Mouse (Mus musculus): ENCODE measurements around the gene Evi2. TPM values are rescaled to one million over a fixed set of nuclear protein-coding genes. Genes with fewer than 3 reads are reported as not detected.

The Evi2 gene
- total and polyA plus RNA-seq, 3 experiments, result 0.15 to 1.2 TPM; not detected in 1

DNA sequence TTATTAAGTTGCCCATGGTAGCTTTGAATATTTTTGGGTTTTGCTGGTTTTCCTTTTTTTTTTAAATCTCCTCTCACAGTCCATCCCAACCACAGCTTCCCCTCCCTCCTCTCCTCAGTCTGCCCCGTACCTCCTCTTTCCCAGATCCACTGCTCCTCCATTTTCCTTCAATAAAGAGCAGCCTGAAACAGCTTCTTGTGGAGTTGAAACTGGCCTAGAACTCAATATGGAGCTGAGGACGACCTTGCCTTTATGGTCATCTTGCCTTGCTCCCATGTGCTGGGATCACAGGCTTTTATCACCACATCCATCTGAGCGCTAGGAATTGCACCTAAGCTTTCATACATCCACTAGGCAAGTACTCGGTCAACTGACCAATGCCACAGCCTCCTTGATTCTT is 1.1 kb upstream of the Evi2 start:
- Histone ChIP-seq H3K4me1 (ENCODE audit: control insufficient read depth in 1 of 2, insufficient read depth in 2 of 2, low read length in 2 of 2) (peaks cover 14 to 18% of the 10 kb centered on the region in 2 experiments), H3K27ac (ENCODE audit: control insufficient read depth, low read depth, low read length) (no peak overlapping the region), H3K79me2 (ENCODE audit: control insufficient read depth, insufficient read depth, low read length, poor library complexity) (no peaks in the 10 kb centered on the region), H3K27me3 (ENCODE audit: control insufficient read depth in 1 of 2, insufficient read depth in 2 of 2, low read length in 2 of 2) (no peaks in the 10 kb centered on the region), H3K4me3 (ENCODE audit: control insufficient read depth in 1 of 2, insufficient read depth in 1 of 2, low read depth in 2 of 2, low read length in 2 of 2) (no peak overlapping the region), H3K9me3 (replicated peaks; ENCODE audit: insufficient read depth, low read length) (no peaks in the 10 kb centered on the region), H3K9ac (ENCODE audit: control insufficient read depth, low read depth, low read length, poor library complexity, severe bottlenecking) (no peak overlapping the region), H3K36me3 (ENCODE audit: control insufficient read depth in 1 of 2, insufficient read depth in 2 of 2, low read length in 2 of 2) (peaks cover 3 to 20% of the 10 kb centered on the region in 2 experiments; a peak in 3 of 4 replicates)
- no peak for DNase-seq (ENCODE audit: low read depth, low spot score)
- TF ChIP-seq ELF1 (IDR thresholded peaks at IDR 0.05; ENCODE audit: low read depth, low read length) (no peak), JUND (IDR thresholded peaks at IDR 0.05; ENCODE audit: low read depth, low read length) (no peak), ZMIZ1 (IDR thresholded peaks at IDR 0.05; ENCODE audit: low read depth, low read length) (no peak), RCOR1 (IDR thresholded peaks at IDR 0.05; ENCODE audit: low read depth, low read length) (no peak), MAFK (IDR thresholded peaks at IDR 0.05; ENCODE audit: borderline replicate concordance, low read depth, low read length) (no peak), NELFE (IDR thresholded peaks at IDR 0.05; ENCODE audit: low read depth, low read length) (no peak), ZNF384 (IDR thresholded peaks at IDR 0.05; ENCODE audit: low read depth, low read length) (no peak)

- DNase-seq (ENCODE audit: low read depth, low spot score), result no peak
- H3K79me2 ChIP-seq (ENCODE audit: control insufficient read depth, insufficient read depth, low read length, poor library complexity), result no peaks in the 10 kb centered on the region
- no peaks in the 10 kb centered on the region for H3K9me3 ChIP-seq (replicated peaks; ENCODE audit: insufficient read depth, low read length)
- no peak overlapping the region for H3K27ac ChIP-seq (ENCODE audit: control insufficient read depth, low read depth, low read length)
- TF ChIP-seq RAD21 (IDR thresholded peaks at IDR 0.05; ENCODE audit: low read depth, low read length) (no peak), POLR2AphosphoS5 (IDR thresholded peaks at IDR 0.05; ENCODE audit: borderline replicate concordance, low read depth, low read length) (no peak), RCOR1 (IDR thresholded peaks at IDR 0.05; ENCODE audit: low read depth, low read length) (no peak), USF1 (IDR thresholded peaks at IDR 0.05; ENCODE audit: low read depth, low read length) (no peak), KAT2A (conservative IDR thresholded peaks at IDR 0.05; ENCODE audit: low read depth, low read length) (no peak), BHLHE40 (IDR thresholded peaks at IDR 0.05; ENCODE audit: borderline replicate concordance, low read depth, low read length) (no peak), MYB (IDR thresholded peaks at IDR 0.05; ENCODE audit: low read depth, low read length) (no peak), ZMIZ1 (IDR thresholded peaks at IDR 0.05; ENCODE audit: low read depth, low read length) (no peak), NRF1 (IDR thresholded peaks at IDR 0.05; ENCODE audit: insufficient read depth, low read depth, low read length, poor library complexity, severe bottlenecking) (no peak), MEF2A (IDR thresholded peaks at IDR 0.05; ENCODE audit: extremely low read depth, insufficient replicate concordance, low read depth, low read length, poor library complexity, severe bottlenecking) (no peak), HCFC1 (IDR thresholded peaks at IDR 0.05; ENCODE audit: low read depth, low read length) (no peak), SIN3A (IDR thresholded peaks at IDR 0.05; ENCODE audit: low read length) (no peak), MAX (IDR thresholded peaks at IDR 0.05; ENCODE audit: low read length) (no peak), MYC (IDR thresholded peaks at IDR 0.05; ENCODE audit: low read depth, low read length) (no peak), MAFK (IDR thresholded peaks at IDR 0.05; ENCODE audit: borderline replicate concordance, low read depth, low read length) (no peak), TAL1 (IDR thresholded peaks at IDR 0.05; ENCODE audit: low read length) (no peak)
- no peak overlapping the region for H3K9ac ChIP-seq (ENCODE audit: control insufficient read depth, low read depth, low read length, poor library complexity, severe bottlenecking)
- peaks cover 17 to 19% of the 10 kb centered on the region in 2 experiments for H3K4me1 ChIP-seq (ENCODE audit: control insufficient read depth in 1 of 2, insufficient read depth in 2 of 2, low read length in 2 of 2)
- H3K4me3 ChIP-seq (ENCODE audit: control insufficient read depth in 1 of 2, insufficient read depth in 1 of 2, low read depth in 2 of 2, low read length in 2 of 2), result no peak overlapping the region
- H3K27me3 ChIP-seq (ENCODE audit: control insufficient read depth in 1 of 2, insufficient read depth in 2 of 2, low read length in 2 of 2), result no peaks in the 10 kb centered on the region
- peaks cover 0 to 25% of the 10 kb centered on the region in 2 experiments; a peak in 2 of 4 replicates for H3K36me3 ChIP-seq (ENCODE audit: control insufficient read depth in 1 of 2, insufficient read depth in 2 of 2, low read length in 2 of 2)
These were observed 385 bp upstream of the Evi2 start for GRCm38 (mm10) chr11:79530774-79531173.
